Mouse (Mus musculus): ENCODE results near the gene Cacnb2. TPM values are rescaled to one million over a fixed set of nuclear protein-coding genes. Genes with fewer than 3 reads are reported as not detected.

Gene Cacnb2
- polyA plus RNA-seq, 1 experiment from 2014 or later: 1.8 TPM

- no peak overlapping the region for H3K4me3 ChIP-seq
- WGBS: 44% methylated on average over 7 of the region's 7 CpGs
Measured at GRCm38 (mm10) chr2:14740359-14740758, 137.5 kb downstream of the Cacnb2 start.

DNA sequence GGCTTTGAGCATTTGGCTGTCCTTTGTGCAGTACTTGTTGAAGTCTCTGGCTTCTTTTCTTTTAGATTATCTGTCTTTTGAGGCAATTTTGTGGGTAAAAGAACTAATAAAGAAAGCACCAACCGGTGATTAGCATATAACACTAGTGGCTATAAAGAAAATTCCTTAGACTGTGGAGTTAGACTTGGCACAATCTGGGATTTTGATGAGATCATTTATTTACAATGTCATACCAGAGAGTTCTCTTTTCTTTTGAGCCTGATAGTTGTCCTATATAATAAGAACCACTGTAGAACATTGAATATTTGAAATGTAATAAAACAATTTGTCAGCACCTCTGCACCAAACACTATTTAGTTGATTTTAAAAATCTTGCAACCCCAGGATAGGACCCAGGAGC lies 141.9 kb downstream of the Cacnb2 start:
- no peaks in the 10 kb centered on the region for H3K9me3 ChIP-seq (replicated peaks)
- no peaks in the 10 kb centered on the region for H3K27me3 ChIP-seq (ENCODE audit: low read depth, poor library complexity, severe bottlenecking)
- H3K4me1 ChIP-seq: peaks cover 12% of the 10 kb centered on the region
- DNase-seq (ENCODE audit: low spot score): no peak
- WGBS: 85% methylated on average over 1 of the region's 1 CpGs
- no peak overlapping the region for H3K4me3 ChIP-seq
- no peak overlapping the region for H3K27ac ChIP-seq (replicated peaks)
- H3K36me3 ChIP-seq: no peaks in the 10 kb centered on the region

More at GRCm38 (mm10) chr2:14740359-14740758, 137.5 kb downstream of the Cacnb2 start:
- peaks cover 16% of the 10 kb centered on the region for H3K4me1 ChIP-seq
- H3K27ac ChIP-seq (replicated peaks): peak overlapping the region; percentile 49
- DNase-seq (ENCODE audit: low spot score): peak; percentile 20
- H3K9me3 ChIP-seq (replicated peaks): no peaks in the 10 kb centered on the region
- H3K36me3 ChIP-seq: no peaks in the 10 kb centered on the region
- no peaks in the 10 kb centered on the region for H3K27me3 ChIP-seq (ENCODE audit: low read depth, poor library complexity, severe bottlenecking)

- H3K4me1 ChIP-seq: peaks cover 3% of the 10 kb centered on the region
- no peaks in the 10 kb centered on the region for H3K27me3 ChIP-seq (ENCODE audit: low read depth, poor library complexity, severe bottlenecking)
- no peak overlapping the region for H3K4me3 ChIP-seq
- no peak for DNase-seq (ENCODE audit: low spot score)
- H3K9me3 ChIP-seq (replicated peaks): no peaks in the 10 kb centered on the region
- 57% methylated on average over 4 of the region's 4 CpGs for WGBS
- H3K36me3 ChIP-seq: no peaks in the 10 kb centered on the region
- H3K27ac ChIP-seq (replicated peaks): no peak overlapping the region
Measured at GRCm38 (mm10) chr2:14762846-14763245, 160.0 kb downstream of the Cacnb2 start.

DNA sequence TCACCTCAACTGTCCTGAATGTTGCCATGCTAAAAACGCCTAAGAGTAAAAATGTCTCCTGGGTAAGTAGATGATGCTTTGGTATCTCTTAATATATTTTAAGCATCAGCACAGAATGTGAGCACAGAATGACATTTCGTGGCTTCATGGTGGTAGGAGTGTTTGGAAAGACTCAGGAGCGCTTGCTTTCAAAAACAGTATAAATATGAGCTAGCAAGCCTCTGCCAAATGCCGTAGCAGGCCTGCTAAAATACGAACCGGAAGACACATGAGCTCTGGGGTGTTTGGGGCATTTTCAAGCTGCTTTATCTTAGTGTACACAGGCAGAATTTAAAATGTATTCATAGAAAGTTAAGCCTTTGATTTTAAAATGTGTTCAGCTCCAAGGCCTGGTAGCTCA lies 161.0 kb downstream of the Cacnb2 start:
- DNase-seq (ENCODE audit: low spot score): no peak
- no peaks in the 10 kb centered on the region for H3K27me3 ChIP-seq (ENCODE audit: low read depth, poor library complexity, severe bottlenecking)
- no peak overlapping the region for H3K27ac ChIP-seq (replicated peaks)
- no peaks in the 10 kb centered on the region for H3K9me3 ChIP-seq (replicated peaks)
- H3K4me3 ChIP-seq: no peak overlapping the region
- WGBS: 93% methylated on average over 6 of the region's 6 CpGs
- H3K36me3 ChIP-seq: no peaks in the 10 kb centered on the region
- H3K4me1 ChIP-seq: peaks cover 3% of the 10 kb centered on the region

GRCm38 (mm10) chr2:14769448-14769847 lies 166.6 kb downstream of the Cacnb2 start:
- no peak for DNase-seq (ENCODE audit: low spot score)
- Histone ChIP-seq H3K4me1 (no peaks in the 10 kb centered on the region), H3K27ac (replicated peaks) (no peak overlapping the region), H3K27me3 (ENCODE audit: low read depth, poor library complexity, severe bottlenecking) (no peaks in the 10 kb centered on the region), H3K4me3 (no peak overlapping the region), H3K36me3 (no peaks in the 10 kb centered on the region), H3K9me3 (replicated peaks) (no peaks in the 10 kb centered on the region)
- 88% methylated on average over 1 of the region's 1 CpGs for WGBS

DNA sequence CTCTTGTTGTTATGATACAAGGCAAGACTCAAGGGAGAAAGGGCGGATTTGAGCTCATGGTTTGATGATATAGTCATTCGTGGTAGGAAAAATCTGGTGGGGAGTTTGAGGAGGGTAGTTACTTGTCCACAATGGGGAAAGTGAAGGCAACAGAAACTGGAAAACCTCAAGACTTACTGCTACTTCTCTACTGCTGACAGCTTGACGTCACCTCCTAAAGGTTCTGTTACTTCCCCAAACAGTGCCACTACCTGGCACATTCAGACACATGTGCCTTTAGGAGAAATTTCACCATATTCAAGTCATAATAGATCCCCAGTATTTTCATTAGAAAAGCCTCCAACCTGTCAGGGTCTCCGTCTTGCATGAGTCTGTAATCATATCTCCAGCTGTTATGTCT lies 167.7 kb downstream of the Cacnb2 start:
- H3K9me3 ChIP-seq (replicated peaks): no peaks in the 10 kb centered on the region
- H3K4me1 ChIP-seq: no peaks in the 10 kb centered on the region
- no peak for DNase-seq (ENCODE audit: low spot score)
- no peak overlapping the region for H3K27ac ChIP-seq (replicated peaks)
- no peak overlapping the region for H3K4me3 ChIP-seq
- WGBS: 89% methylated on average over 4 of the region's 4 CpGs
- no peaks in the 10 kb centered on the region for H3K27me3 ChIP-seq (ENCODE audit: low read depth, poor library complexity, severe bottlenecking)
- no peaks in the 10 kb centered on the region for H3K36me3 ChIP-seq

GRCm38 (mm10) chr2:14774375-14774774 lies 171.5 kb downstream of the Cacnb2 start:
- no peaks in the 10 kb centered on the region for H3K36me3 ChIP-seq
- H3K27me3 ChIP-seq (ENCODE audit: low read depth, poor library complexity, severe bottlenecking): no peaks in the 10 kb centered on the region
- no peaks in the 10 kb centered on the region for H3K4me1 ChIP-seq
- H3K4me3 ChIP-seq: no peak overlapping the region
- DNase-seq (ENCODE audit: low spot score): no peak
- 87% methylated on average over 1 of the region's 1 CpGs for WGBS
- no peak overlapping the region for H3K27ac ChIP-seq (replicated peaks)
- H3K9me3 ChIP-seq (replicated peaks): no peaks in the 10 kb centered on the region

DNA sequence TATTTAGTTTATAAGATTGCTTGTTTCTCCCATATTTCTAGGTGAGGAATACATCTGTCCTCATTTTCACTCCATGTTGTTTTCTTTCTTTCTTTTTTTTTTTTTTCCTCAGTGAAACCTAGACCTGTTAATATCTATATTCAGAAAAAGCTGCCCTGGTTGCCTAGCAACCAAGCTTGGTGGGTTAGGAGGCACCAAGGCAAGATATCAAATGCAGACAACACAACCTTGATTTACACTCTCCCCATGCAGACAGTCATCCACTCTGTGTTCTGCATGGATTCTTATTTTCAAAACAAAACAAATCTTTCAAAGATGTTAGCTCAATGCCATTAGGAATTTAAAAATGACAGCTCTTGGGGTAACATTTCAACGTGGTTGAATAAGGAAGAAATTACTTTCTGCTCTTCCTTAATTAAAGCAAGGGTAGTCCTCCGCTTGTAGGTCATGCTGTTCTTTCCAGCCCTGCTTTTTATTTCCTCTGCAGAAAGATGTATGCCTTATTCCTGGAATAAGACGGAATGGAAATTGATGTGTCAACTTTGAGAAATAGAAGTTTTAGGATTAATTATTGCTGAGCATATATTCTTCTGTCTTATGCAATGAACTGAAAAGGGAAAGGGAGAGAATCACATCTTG lies 172.1 kb downstream of the Cacnb2 start:
- DNase-seq (ENCODE audit: low spot score): no peak
- Histone ChIP-seq H3K27me3 (ENCODE audit: low read depth, poor library complexity, severe bottlenecking) (no peaks in the 10 kb centered on the region), H3K4me3 (no peak overlapping the region), H3K36me3 (no peaks in the 10 kb centered on the region), H3K9me3 (replicated peaks) (no peaks in the 10 kb centered on the region), H3K27ac (replicated peaks) (no peak overlapping the region), H3K4me1 (no peaks in the 10 kb centered on the region)
- WGBS: 76% methylated on average over 3 of the region's 3 CpGs

GRCm38 (mm10) chr2:14787983-14788382 lies 185.1 kb downstream of the Cacnb2 start:
- H3K4me1 ChIP-seq: no peaks in the 10 kb centered on the region
- H3K4me3 ChIP-seq: no peak overlapping the region
- no peaks in the 10 kb centered on the region for H3K36me3 ChIP-seq
- DNase-seq (ENCODE audit: low spot score): no peak
- H3K27me3 ChIP-seq (ENCODE audit: low read depth, poor library complexity, severe bottlenecking): no peaks in the 10 kb centered on the region
- H3K9me3 ChIP-seq (replicated peaks): no peaks in the 10 kb centered on the region
- WGBS: 94% methylated on average over 2 of the region's 2 CpGs
- H3K27ac ChIP-seq (replicated peaks): no peak overlapping the region

DNA sequence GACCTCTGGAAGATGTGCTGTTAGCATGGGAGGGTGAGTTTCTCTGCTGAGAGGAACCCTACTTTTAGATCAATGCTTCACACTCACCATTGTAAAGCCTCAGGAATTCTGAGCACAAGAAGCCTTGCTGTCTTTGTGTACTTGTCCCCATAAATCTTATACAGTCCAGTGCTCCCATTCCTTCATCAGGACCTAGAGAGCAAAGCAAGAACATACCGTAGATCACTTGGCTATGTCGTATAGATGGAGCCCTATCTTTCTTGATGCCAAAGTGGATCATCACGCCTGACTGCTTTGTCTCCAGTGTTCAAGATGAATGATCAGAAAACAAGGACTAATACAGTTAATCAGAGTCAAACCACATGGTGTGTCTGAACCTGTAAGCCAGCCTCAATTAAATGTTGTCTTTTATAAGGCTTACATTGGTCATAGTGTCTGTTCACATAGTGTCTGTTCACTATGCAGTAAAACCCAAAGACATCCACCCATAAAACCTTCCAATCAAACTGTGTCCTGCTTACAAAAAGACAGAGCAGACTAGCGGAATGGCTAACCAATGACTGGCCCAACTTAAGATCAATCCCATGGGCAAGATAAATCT lies 198.7 kb downstream of the Cacnb2 start:
- Histone ChIP-seq H3K4me3 (no peak overlapping the region), H3K36me3 (no peaks in the 10 kb centered on the region), H3K27ac (replicated peaks) (no peak overlapping the region), H3K27me3 (ENCODE audit: low read depth, poor library complexity, severe bottlenecking) (no peaks in the 10 kb centered on the region), H3K9me3 (replicated peaks) (no peaks in the 10 kb centered on the region), H3K4me1 (no peaks in the 10 kb centered on the region)
- DNase-seq (ENCODE audit: low spot score): no peak
- WGBS: 87% methylated on average over 4 of the region's 4 CpGs

GRCm38 (mm10) chr2:14807650-14808347 lies 204.9 kb downstream of the Cacnb2 start:
- no peak overlapping the region for H3K4me3 ChIP-seq
- H3K4me1 ChIP-seq: peaks cover 14% of the 10 kb centered on the region
- no peaks in the 10 kb centered on the region for H3K27me3 ChIP-seq (ENCODE audit: low read depth, poor library complexity, severe bottlenecking)
- H3K36me3 ChIP-seq: no peaks in the 10 kb centered on the region
- DNase-seq (ENCODE audit: low spot score): no peak
- peak overlapping the region; percentile 46 for H3K27ac ChIP-seq (replicated peaks)
- 50% methylated on average over 6 of the region's 6 CpGs for WGBS
- no peaks in the 10 kb centered on the region for H3K9me3 ChIP-seq (replicated peaks)

DNA sequence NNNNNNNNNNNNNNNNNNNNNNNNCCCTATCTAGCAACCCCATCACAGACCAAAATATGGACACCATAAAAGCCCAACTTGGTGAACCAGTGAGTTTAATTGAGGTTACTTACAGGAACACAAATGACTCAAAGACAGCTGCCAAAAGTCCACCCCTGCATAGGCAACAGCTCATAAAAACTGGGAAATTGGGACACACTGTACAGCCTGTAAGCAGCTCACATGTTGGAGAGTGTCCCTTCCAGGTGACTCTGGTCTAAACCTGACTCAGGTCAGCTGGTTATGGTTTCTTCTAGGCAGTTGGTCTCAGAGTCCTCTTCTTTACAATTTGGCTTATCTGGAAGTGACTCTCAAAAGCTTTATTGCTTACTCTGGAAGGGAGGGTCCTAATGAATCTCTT lies 212.1 kb downstream of the Cacnb2 start:
- no peak for DNase-seq (ENCODE audit: low spot score)
- Histone ChIP-seq H3K4me3 (no peak overlapping the region), H3K9me3 (replicated peaks) (no peaks in the 10 kb centered on the region), H3K27ac (replicated peaks) (no peak overlapping the region), H3K27me3 (ENCODE audit: low read depth, poor library complexity, severe bottlenecking) (no peaks in the 10 kb centered on the region), H3K4me1 (no peaks in the 10 kb centered on the region), H3K36me3 (no peaks in the 10 kb centered on the region)

DNA sequence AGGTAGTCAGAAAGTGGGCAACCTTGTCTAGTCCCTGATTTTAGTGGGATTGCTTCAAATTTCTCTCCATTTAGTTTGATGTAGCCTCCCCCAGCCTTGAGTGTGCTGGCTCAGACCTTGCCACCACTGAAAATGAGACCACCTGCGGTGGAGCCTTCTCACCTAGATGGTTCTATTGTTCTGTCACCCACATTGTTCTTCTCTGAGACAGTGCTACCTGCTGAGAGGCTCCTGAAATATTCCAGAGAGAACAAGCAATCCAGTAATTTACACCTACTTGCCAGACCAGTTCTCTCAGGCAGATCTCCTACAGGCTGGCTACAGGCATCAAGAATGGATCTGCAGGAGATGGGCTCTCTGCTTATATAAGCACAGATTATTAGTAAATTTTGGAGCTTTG lies 215.8 kb downstream of the Cacnb2 start:
- Histone ChIP-seq H3K27ac (replicated peaks) (no peak overlapping the region), H3K9me3 (replicated peaks) (no peaks in the 10 kb centered on the region), H3K27me3 (ENCODE audit: low read depth, poor library complexity, severe bottlenecking) (no peaks in the 10 kb centered on the region), H3K4me1 (0 out of 2 replicates have a peak, but pooled peaks cover under 1% of the 10 kb centered on the region), H3K4me3 (no peak overlapping the region), H3K36me3 (no peaks in the 10 kb centered on the region)
- no peak for DNase-seq (ENCODE audit: low spot score)
- 41% methylated on average over 1 of the region's 1 CpGs for WGBS

Data from midbrain, embryonic 10.5 days (tissue).